Mouse (Mus musculus) stomach, postnatal 0 days (tissue): Measurements from ENCODE around the gene AC161166.1. TPM values are rescaled to one million over a fixed set of nuclear protein-coding genes. Genes with fewer than 3 reads are reported as not detected.
"Not testable (repeated sequence)": the region's sequence is repeated elsewhere in the genome, so short reads cannot be mapped to it uniquely, and the experiment has no call there.

Experiments used
- ATAC-seq: fragments of 200-750 bp; cut with Nextera tagmentation; 2 replicates; pipeline ENCODE4 v1.8.0; 2017; ENCODE audit not compliant: low FRiP score, low TSS enrichment
- DNase-seq: peaks from one replicate; pipeline ENCODE4 v3.0.0-alpha.2; 2016; ENCODE audit warnings: low spot score
- H3K27ac ChIP-seq: fragments of 300-500 bp; sonication (generic); replicated peaks from 2 replicates; pipeline ENCODE4 v1.5.1; 2014; ENCODE audit warnings: mild to moderate bottlenecking, control low read depth
- H3K27me3 ChIP-seq: fragments of 300-500 bp; sonication (generic); 2 replicates; pipeline ENCODE4 v1.6.1; 2014; ENCODE audit warnings: low read length; ENCODE audit not compliant: control insufficient read depth, insufficient read depth
- H3K36me3 ChIP-seq: fragments of 300-500 bp; sonication (generic); 2 replicates; pipeline ENCODE4 v1.6.1; 2014; ENCODE audit warnings: low read length, mixed read lengths; ENCODE audit not compliant: control insufficient read depth, insufficient read depth
- H3K4me1 ChIP-seq: fragments of 300-500 bp; sonication (generic); replicated peaks from 2 replicates; pipeline ENCODE4 v1.6.1; 2014; ENCODE audit warnings: antibody characterized with exemption; ENCODE audit not compliant: control insufficient read depth, insufficient read depth
- H3K4me2 ChIP-seq: fragments of 300-500 bp; sonication (generic); replicated peaks from 2 replicates; pipeline ENCODE4 v1.6.1; 2014; ENCODE audit warnings: low read depth, mild to moderate bottlenecking, control low read depth, moderate library complexity
- H3K4me3 ChIP-seq: fragments of 300-500 bp; sonication (generic); 2 replicates; pipeline ENCODE4 v1.5.1; 2014; ENCODE audit warnings: low read depth, low read length, control low read depth
- H3K9ac ChIP-seq: fragments of 300-500 bp; sonication (generic); 2 replicates; pipeline ENCODE4 v1.6.1; 2014; ENCODE audit warnings: mild to moderate bottlenecking, low read length, control low read depth, mixed read lengths
- H3K9me3 ChIP-seq: fragments of 300-500 bp; sonication (generic); 2 replicates; pipeline ENCODE4 v1.6.1; 2016; ENCODE audit warnings: low read length; ENCODE audit not compliant: control insufficient read depth
- CTCF ChIP-seq: IDR thresholded peaks from 2 replicates; pipeline ENCODE4 v1.5.1; 2016; ENCODE audit warnings: antibody characterized with exemption, low read depth, mild to moderate bottlenecking, moderate library complexity
- EP300 ChIP-seq: optimal IDR thresholded peaks from 2 replicates; pipeline ENCODE3; 2016; ENCODE audit warnings: antibody characterized with exemption
- WGBS: fragments of 180-500 bp; shearing (Covaris S2); extraction: QIAGEN DNeasy Blood & Tissue Kit; methylation state at CpG from one replicate; pipeline ENCODE4 v1.1.7; 2014; 5-methylcytosine and 5-hydroxymethylcytosine counted together
- polyA plus RNA-seq: library from polyadenylated mRNA; unstranded; fragments of >200 nt; fragmentation: Nextera tagmentation; extraction: Ambion mirVana; gene quantifications from 2 replicates; pipeline ENCODE4 v1.2.1, GENCODE M21; 2015

The AC161166.1 gene
- polyA plus RNA-seq, 1 experiment from 2014 or later = 0.07 TPM

DNA sequence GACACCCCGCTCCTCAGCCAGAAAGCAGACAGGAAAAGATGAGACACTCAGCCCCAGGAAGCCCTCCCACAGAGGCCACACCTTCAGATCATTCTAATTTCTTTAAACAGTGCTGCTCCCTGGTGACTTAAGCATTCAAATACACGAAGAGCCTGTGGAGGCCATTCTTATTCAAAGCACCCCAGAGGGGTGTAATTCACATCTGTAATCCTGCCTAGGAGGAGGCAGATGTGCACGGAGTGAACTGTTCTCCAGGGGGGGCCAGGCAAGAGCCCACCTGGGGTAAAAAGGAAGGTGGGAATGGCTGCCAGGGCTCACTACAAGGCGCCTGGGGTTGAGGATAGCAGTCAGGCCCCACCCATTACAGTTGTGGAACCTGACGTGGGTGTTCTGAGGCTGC, 4.8 kb upstream of the AC161166.1 start:
- Histone ChIP-seq H3K36me3 (no peaks in the 10 kb centered on the region), H3K27ac (no peak overlapping the region), H3K4me2 (no peak overlapping the region), H3K27me3 (no peaks in the 10 kb centered on the region), H3K9me3 (no peaks in the 10 kb centered on the region), H3K4me3 (no peak overlapping the region), H3K4me1 (no peaks in the 10 kb centered on the region), H3K9ac (no peak overlapping the region)
- ATAC-seq (no peak), DNase-seq (no peak)
- WGBS = 51% methylated on average over 5 of the region's 5 CpGs
- TF ChIP-seq EP300 (no peak), CTCF (no peak)

DNA sequence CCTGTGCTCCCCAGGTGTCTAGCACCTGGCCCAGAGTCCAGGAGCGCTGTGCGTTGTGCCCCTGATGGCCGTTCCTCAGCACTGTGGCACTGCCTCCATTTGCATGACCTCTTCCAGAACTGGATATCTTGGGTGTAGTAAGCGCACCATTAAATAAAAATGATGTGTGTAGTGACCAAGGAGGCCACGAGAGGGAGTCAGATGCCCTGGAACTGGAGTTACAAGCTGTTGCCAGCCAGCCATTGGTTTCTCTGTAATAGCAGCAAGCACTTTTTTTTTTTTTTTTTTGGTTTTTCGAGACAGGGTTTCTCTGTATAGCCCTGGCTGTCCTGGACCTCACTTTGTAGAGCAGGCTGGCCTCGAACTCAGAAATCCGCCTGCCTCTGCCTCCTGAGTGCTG, 4.1 kb upstream of the AC161166.1 start:
- WGBS = 77% methylated on average over 8 of the region's 8 CpGs
- ATAC-seq, H3K4me2 ChIP-seq: not testable (repeated sequence)

DNA sequence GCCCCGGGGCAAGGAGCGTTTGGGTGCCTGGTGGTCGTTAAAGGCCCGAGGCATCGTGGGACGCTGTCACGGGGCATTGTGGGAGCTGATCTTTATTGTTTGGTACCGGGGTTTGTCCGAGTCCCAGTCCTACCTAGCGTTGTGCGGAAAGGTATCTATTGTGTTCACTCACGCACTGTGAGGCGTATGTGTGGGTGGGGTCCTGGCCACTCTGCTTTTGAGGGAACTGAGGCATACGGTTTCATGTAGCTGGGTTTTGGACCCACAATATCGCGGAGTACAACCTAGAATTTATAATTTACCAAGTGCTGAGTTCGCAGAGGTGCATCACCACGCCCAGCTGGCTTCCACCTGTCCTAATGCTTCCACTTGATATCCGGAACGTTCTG, 4.5 kb downstream of the AC161166.1 start:
- ATAC-seq = no peak; the same call in 1 of the 2 replicates
- TF ChIP-seq CTCF (no peak), EP300 (no peak)
- peak overlapping the region; percentile 68 for H3K4me3 ChIP-seq
- peak overlapping the region; percentile 98 for H3K27ac ChIP-seq
- no peaks in the 10 kb centered on the region for H3K9me3 ChIP-seq
- H3K9ac ChIP-seq = peak overlapping the region; percentile 95
- H3K36me3 ChIP-seq = no peaks in the 10 kb centered on the region
- no peaks in the 10 kb centered on the region for H3K4me1 ChIP-seq
- H3K27me3 ChIP-seq = no peaks in the 10 kb centered on the region
- H3K4me2 ChIP-seq = peak overlapping the region; percentile 91
- WGBS = 1% methylated on average over 20 of the region's 20 CpGs
- DNase-seq = no peak

More for the DNA sequence above, 4.1 kb upstream of the AC161166.1 start:
- H3K4me1 ChIP-seq, H3K27ac ChIP-seq, H3K27me3 ChIP-seq, DNase-seq, H3K9me3 ChIP-seq, H3K4me3 ChIP-seq, H3K36me3 ChIP-seq, H3K9ac ChIP-seq: not testable (repeated sequence)
- peak; percentile 48 for TF ChIP-seq CTCF

GRCm38 (mm10) chr7:24506838-24507725, 5.2 kb downstream of the AC161166.1 start, which contains the start of gene Zfp428:
Gene Zfp428, plus strand, starts transcription at chr7:24507006.
- Histone ChIP-seq H3K36me3 (no peaks in the 10 kb centered on the region), H3K9ac (peak within 1 kb of the TSS; percentile 95), H3K4me1 (no peaks in the 10 kb centered on the region), H3K4me3 (peak within 1 kb of the TSS; percentile 68), H3K9me3 (no peaks in the 10 kb centered on the region), H3K27ac (peak within 1 kb of the TSS; percentile 98), H3K27me3 (no peaks in the 10 kb centered on the region), H3K4me2 (peak within 1 kb of the TSS; percentile 91)
- ATAC-seq (peak; percentile 88), DNase-seq (peak; percentile 90)
- TF ChIP-seq EP300 = no peak
- no peak for TF ChIP-seq CTCF
- under 1% methylated on average over 75 of the region's 84 CpGs for WGBS

- Histone ChIP-seq H3K27ac (peak overlapping the region; percentile 98), H3K9me3 (no peaks in the 10 kb centered on the region), H3K4me3 (peak overlapping the region; percentile 68), H3K4me1 (no peaks in the 10 kb centered on the region), H3K4me2 (peak overlapping the region; percentile 91), H3K9ac (peak overlapping the region; percentile 95), H3K27me3 (no peaks in the 10 kb centered on the region), H3K36me3 (no peaks in the 10 kb centered on the region)
- TF ChIP-seq CTCF (no peak), EP300 (no peak)
- ATAC-seq (peak; percentile 8; the same call in 1 of the 2 replicates), DNase-seq (peak; percentile 31)
- WGBS = under 1% methylated on average over 12 of the region's 12 CpGs
These were observed 5.8 kb downstream of the AC161166.1 start for GRCm38 (mm10) chr7:24506476-24506837.

DNA sequence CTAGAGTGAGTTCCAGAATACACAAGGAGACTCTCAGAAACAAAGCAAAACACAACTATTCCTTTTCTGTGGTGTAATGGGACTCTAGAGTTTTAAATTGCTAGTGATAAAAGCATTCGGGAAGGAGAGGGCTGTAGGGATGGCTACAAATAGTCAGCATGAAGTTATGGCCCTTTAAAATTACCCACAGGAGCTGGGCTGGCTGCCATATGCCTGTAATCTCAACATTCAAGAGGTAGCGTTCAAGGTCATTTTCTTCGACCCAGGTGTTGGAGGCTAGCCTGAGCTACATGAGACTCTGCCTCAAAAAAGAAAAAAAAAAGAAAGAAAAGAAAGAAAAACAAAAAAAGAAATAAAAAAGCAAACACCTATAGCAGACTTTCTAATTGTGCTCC, 6.2 kb downstream of the AC161166.1 start:
- Histone ChIP-seq H3K4me3 (peak overlapping the region; percentile 68; the same call in 1 of the 2 replicates), H3K9me3 (no peaks in the 10 kb centered on the region), H3K36me3 (no peaks in the 10 kb centered on the region), H3K4me1 (no peaks in the 10 kb centered on the region), H3K27ac (peak overlapping the region; percentile 98; the same call in 1 of the 2 replicates), H3K4me2 (peak overlapping the region; percentile 91), H3K9ac (peak overlapping the region; percentile 95; the same call in 1 of the 2 replicates), H3K27me3 (no peaks in the 10 kb centered on the region)
- DNase-seq (no peak), ATAC-seq (no peak)
- TF ChIP-seq EP300 = no peak
- no peak for TF ChIP-seq CTCF
- WGBS = 16% methylated on average over 3 of the region's 3 CpGs
